Mouse (Mus musculus) heart, embryonic 13.5 days (tissue): Measurements from ENCODE around the gene Ibsp. TPM values are rescaled to one million over a fixed set of nuclear protein-coding genes. Genes with fewer than 3 reads are reported as not detected.

Experiments
- ATAC-seq: fragments of 200-750 bp; cut with Nextera tagmentation; 2 replicates; pipeline ENCODE4 v1.8.0; 2017; ENCODE audit warnings: moderate TSS enrichment; ENCODE audit not compliant: insufficient number of reproducible peaks, low FRiP score, low TSS enrichment; ENCODE audit errors: extremely low read depth
- H3K27ac ChIP-seq: fragments of 300-500 bp; sonication (generic); replicated peaks from 2 replicates; pipeline ENCODE4 v1.5.1; 2015; ENCODE audit warnings: moderate library complexity, mild to moderate bottlenecking, inconsistent platforms
- H3K27me3 ChIP-seq: fragments of 300-500 bp; sonication (generic); replicated peaks from 2 replicates; pipeline ENCODE4 v1.6.1; 2015; ENCODE audit warnings: mild to moderate bottlenecking, inconsistent platforms
- H3K36me3 ChIP-seq: fragments of 300-500 bp; sonication (generic); 2 replicates; pipeline ENCODE4 v1.6.1; 2015; ENCODE audit warnings: mild to moderate bottlenecking, inconsistent platforms
- H3K4me1 ChIP-seq: fragments of 300-500 bp; sonication (generic); 2 replicates; pipeline ENCODE4 v1.6.1; 2015; ENCODE audit warnings: inconsistent platforms
- H3K4me2 ChIP-seq: fragments of 300-500 bp; sonication (generic); 2 replicates; pipeline ENCODE4 v1.6.1; 2015; ENCODE audit warnings: inconsistent platforms, mild to moderate bottlenecking, moderate library complexity
- H3K4me3 ChIP-seq: fragments of 300-500 bp; sonication (generic); 2 replicates; pipeline ENCODE4 v1.5.1; 2015; ENCODE audit warnings: moderate library complexity, mild to moderate bottlenecking, inconsistent platforms
- H3K9ac ChIP-seq: fragments of 300-500 bp; sonication (generic); 2 replicates; pipeline ENCODE4 v1.6.1; 2015; ENCODE audit warnings: inconsistent platforms, mild to moderate bottlenecking, moderate library complexity
- H3K9me3 ChIP-seq: fragments of 300-500 bp; sonication (generic); 2 replicates; pipeline ENCODE4 v1.6.1; 2016; ENCODE audit warnings: inconsistent platforms
- WGBS: fragments of 180-500 bp; shearing (Covaris S2); methylation state at CpG from one replicate; pipeline ENCODE4 v1.1.7; 2015; ENCODE audit warnings: mixed read lengths; 5-methylcytosine and 5-hydroxymethylcytosine counted together
- microRNA-seq: library from miRNA; unstranded; fragments of <30 nt; microRNA quantifications from one replicate; pipeline ENCODE4, GENCODE M21; 2016
- polyA plus RNA-seq: library from polyadenylated mRNA; unstranded; fragments of >200 nt; fragmentation: Nextera tagmentation; extraction: Ambion mirVana; gene quantifications from 2 replicates; pipeline ENCODE4 v1.2.1, GENCODE M21; 2015

Ibsp gene
- polyA plus RNA-seq, 1 experiment from 2014 or later, result 0.17 TPM

DNA sequence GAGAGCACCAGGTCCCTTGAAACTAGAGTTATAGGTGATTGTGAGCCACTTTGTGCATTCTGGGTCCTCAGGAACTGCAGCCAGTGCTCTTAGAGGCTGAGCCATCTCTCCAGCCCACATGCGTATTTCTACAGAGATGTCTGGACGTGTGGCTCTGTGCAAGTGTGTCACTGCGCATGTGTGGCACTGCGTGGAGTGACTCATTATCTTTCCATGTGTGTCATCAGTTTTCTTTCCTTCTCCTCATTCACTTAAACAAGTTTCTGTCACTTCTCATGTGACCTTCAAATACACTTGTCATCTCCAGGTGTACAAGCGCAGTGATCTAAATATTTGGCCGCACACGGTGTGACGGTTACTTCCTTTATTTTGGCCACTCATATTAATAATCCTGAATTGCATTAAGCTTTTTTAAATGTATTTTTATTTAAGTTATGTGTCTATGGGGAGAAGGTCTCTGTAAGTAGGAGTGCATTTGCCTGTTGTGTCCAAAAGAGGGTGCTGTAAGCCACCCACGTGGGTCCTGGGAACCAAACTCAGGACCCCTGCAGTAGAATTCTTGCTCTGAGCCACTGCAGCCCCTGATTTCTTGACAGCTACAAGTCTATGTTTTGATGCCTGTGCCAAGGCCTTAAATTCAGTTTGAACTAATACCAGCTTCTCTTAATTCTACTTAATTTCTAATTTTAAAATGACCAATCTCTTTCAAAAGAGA lies 45.7 kb downstream of the Ibsp start:
- ATAC-seq, result no peak
- Histone ChIP-seq H3K4me3 (no peak overlapping the region), H3K4me2 (no peak overlapping the region), H3K4me1 (no peaks in the 10 kb centered on the region), H3K27me3 (0 out of 2 replicates have a peak, but pooled peaks cover under 1% of the 10 kb centered on the region), H3K27ac (no peak overlapping the region), H3K9me3 (no peaks in the 10 kb centered on the region), H3K36me3 (no peaks in the 10 kb centered on the region), H3K9ac (no peak overlapping the region)
- WGBS, result 60% methylated on average over 9 of the region's 9 CpGs

DNA sequence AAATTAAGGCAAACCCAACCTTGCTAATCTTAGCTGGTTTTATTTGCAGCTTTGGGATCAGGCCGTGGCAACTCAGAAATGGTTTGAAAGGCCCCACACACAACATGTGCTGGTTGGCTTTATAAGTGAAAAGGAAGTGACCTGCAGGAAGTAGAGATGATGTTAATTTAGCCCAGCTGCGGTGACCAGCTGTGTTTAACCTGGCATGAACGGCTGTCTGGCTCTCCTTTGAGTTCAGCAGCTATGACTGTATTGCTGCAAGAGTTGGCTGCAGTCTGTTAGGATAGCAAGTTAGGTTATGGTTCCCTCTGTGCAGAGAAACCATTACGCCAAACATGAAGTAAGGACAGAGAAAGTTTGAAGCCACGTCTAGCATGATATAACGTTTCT lies 46.3 kb downstream of the Ibsp start:
- H3K27me3 ChIP-seq, result no peaks in the 10 kb centered on the region
- no peak overlapping the region for H3K4me2 ChIP-seq
- no peaks in the 10 kb centered on the region for H3K9me3 ChIP-seq
- H3K4me1 ChIP-seq, result no peaks in the 10 kb centered on the region
- no peaks in the 10 kb centered on the region for H3K36me3 ChIP-seq
- H3K27ac ChIP-seq, result no peak overlapping the region
- no peak for ATAC-seq
- H3K4me3 ChIP-seq, result no peak overlapping the region
- H3K9ac ChIP-seq, result no peak overlapping the region
- 70% methylated on average over 6 of the region's 6 CpGs for WGBS

DNA sequence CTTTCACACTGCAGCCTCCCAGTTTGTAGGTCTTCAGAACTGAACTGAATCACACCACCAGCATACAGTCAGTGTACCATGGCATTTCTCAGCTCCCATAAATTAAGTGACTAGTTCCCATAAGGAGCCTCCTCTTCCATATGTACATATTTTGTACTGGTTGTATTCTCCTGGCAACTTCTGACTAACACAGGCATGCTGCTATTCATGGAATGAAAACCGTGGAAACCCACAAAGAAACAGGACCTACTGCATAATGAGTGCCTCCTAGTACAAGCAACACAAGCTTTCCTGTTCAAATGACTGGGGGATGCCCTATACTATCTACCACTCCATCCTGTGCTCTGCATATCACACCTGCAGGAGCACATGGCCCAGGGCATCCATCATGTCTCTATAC lies 52.1 kb downstream of the Ibsp start:
- Histone ChIP-seq H3K4me1 (no peaks in the 10 kb centered on the region), H3K4me3 (no peak overlapping the region), H3K9ac (no peak overlapping the region), H3K27ac (no peak overlapping the region), H3K4me2 (no peak overlapping the region), H3K9me3 (no peaks in the 10 kb centered on the region), H3K36me3 (no peaks in the 10 kb centered on the region), H3K27me3 (no peaks in the 10 kb centered on the region)
- no peak for ATAC-seq
- WGBS, result 69% methylated on average over 1 of the region's 1 CpGs

DNA sequence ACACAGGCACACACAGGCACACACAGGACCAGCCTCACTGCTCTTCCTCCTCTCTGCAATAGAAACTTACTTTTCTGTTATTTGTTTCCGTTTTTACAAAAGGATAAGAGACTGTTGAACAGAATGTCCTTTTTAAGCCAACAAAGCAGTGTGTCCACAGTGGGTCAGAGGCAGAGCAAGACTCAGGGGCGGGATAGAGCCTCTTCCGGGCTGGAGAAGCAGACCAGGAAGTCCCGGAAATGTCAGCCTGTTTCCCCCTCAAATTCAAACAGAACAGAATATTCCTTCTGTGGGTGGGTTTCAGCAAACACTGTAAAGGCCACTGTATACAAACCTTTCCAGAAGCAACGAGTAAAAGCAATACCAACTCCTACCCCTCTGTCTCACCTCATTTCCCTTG lies 52.9 kb downstream of the Ibsp start:
- 54% methylated on average over 5 of the region's 5 CpGs for WGBS
- Histone ChIP-seq H3K4me2 (no peak overlapping the region), H3K27me3 (no peaks in the 10 kb centered on the region), H3K27ac (no peak overlapping the region), H3K4me1 (no peaks in the 10 kb centered on the region), H3K9ac (no peak overlapping the region), H3K9me3 (no peaks in the 10 kb centered on the region), H3K36me3 (no peaks in the 10 kb centered on the region), H3K4me3 (no peak overlapping the region)
- no peak for ATAC-seq

DNA sequence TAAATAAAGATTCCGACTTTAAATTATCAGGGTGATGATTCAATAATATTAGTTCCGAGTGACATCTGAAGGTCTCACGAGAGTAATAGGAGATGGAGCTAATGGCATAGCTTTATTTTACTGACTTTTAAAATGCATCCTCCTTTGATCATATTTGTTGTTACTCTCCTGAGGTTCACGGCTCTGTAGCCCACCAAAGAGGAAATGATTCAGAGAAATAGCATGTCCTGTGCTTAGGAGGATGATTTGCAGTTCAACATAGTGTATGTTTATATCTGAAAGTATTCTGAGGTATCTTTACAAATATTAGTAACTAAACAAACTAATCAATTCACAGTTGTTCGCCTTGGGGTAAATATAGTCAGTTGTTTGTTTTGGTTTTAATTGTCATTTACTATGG lies 58.6 kb downstream of the Ibsp start:
- no peak overlapping the region for H3K9ac ChIP-seq
- no peaks in the 10 kb centered on the region for H3K27me3 ChIP-seq
- H3K36me3 ChIP-seq, result no peaks in the 10 kb centered on the region
- peaks cover 15% of the 10 kb centered on the region for H3K4me1 ChIP-seq
- WGBS, result 77% methylated on average over 5 of the region's 5 CpGs
- no peak overlapping the region for H3K27ac ChIP-seq
- H3K4me2 ChIP-seq, result no peak overlapping the region
- H3K4me3 ChIP-seq, result no peak overlapping the region
- no peaks in the 10 kb centered on the region for H3K9me3 ChIP-seq
- ATAC-seq, result no peak

DNA sequence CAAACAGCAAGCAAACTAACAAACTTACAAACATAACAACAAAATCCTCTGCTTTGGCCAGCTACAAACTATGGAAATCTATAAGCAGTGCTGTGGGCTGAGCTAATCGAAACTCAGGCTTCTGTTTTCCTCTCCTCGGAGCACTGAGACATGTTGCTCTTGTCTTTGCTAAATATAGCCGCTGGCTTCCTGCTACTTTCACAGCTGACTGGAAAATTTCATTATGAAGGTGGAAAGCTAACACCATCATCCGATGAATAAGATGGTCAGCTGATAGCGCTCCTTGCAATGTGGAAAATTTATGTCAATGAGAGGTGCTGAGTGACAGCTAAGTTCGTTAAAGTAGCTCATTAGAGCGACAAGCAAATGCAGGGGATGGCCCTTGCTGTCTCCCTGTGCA lies 59.6 kb downstream of the Ibsp start:
- H3K27ac ChIP-seq, result 0 out of 2 replicates have a peak overlapping the region, but pooled peaks have one; percentile 26
- H3K4me3 ChIP-seq, result no peak overlapping the region; the same call in 1 of the 2 replicates
- no peaks in the 10 kb centered on the region for H3K9me3 ChIP-seq
- no peak overlapping the region for H3K9ac ChIP-seq
- peak overlapping the region; percentile 51 for H3K4me2 ChIP-seq
- peaks cover 15% of the 10 kb centered on the region for H3K4me1 ChIP-seq
- no peaks in the 10 kb centered on the region for H3K27me3 ChIP-seq
- 21% methylated on average over 7 of the region's 7 CpGs for WGBS
- ATAC-seq, result no peak
- no peaks in the 10 kb centered on the region for H3K36me3 ChIP-seq

DNA sequence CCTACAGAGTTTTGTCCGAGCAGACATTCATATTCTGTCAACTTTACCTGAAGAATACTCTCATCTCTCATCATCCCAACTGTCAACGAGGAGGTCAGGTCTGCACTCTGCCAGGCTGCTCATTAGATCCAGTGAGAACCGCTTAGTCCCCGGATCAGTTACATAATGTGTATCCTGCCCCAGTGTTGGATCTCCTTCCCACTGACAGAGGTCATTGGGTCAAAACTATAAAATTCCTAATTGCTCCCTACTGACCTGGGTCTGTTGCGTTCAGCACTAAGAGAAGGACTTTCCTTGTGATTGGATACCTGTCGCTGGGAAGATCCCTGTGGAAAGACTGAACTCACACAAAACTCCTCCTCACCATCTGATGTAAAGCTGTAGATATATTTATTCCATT lies 60.3 kb downstream of the Ibsp start:
- 68% methylated on average over 6 of the region's 6 CpGs for WGBS
- no peaks in the 10 kb centered on the region for H3K27me3 ChIP-seq
- no peaks in the 10 kb centered on the region for H3K9me3 ChIP-seq
- ATAC-seq, result no peak
- peaks cover 15% of the 10 kb centered on the region for H3K4me1 ChIP-seq
- H3K36me3 ChIP-seq, result no peaks in the 10 kb centered on the region
- no peak overlapping the region for H3K27ac ChIP-seq
- no peak overlapping the region for H3K4me3 ChIP-seq
- H3K9ac ChIP-seq, result no peak overlapping the region
- no peak overlapping the region for H3K4me2 ChIP-seq

Small RNA genes within 50 kb of the gene (microRNA-seq; reads per million reads assigned to microRNA genes)
- gene Gm23616, result not detected

Other genes starting within 250 kb of the Ibsp start
- gene Gm17660, start 221.6 kb upstream of the Ibsp start, polyA plus RNA-seq, result not detected in 2 replicates
- 45.7 and 47.3 TPM in 2 replicates for gene Sparcl1, start 185.4 kb upstream of the Ibsp start, polyA plus RNA-seq
- not detected in 2 replicates for gene Dspp, start 128.5 kb upstream of the Ibsp start, polyA plus RNA-seq
- gene Dmp1, start 96.6 kb upstream of the Ibsp start, polyA plus RNA-seq, result 0.05 and 0.06 TPM in 2 replicates
- not detected in 2 replicates for gene Mepe, start 26.2 kb downstream of the Ibsp start, polyA plus RNA-seq
- 6.0 and 12.9 TPM in 2 replicates for gene Spp1, start 135.9 kb downstream of the Ibsp start, polyA plus RNA-seq
- 7.2 and 7.9 TPM in 2 replicates for gene Pkd2, start 160.3 kb downstream of the Ibsp start, polyA plus RNA-seq
- 6.5 and 6.6 TPM in 2 replicates for gene BC005561, start 209.2 kb downstream of the Ibsp start, polyA plus RNA-seq